Mouse (Mus musculus) hindbrain, postnatal 0 days (tissue): Measurements from ENCODE around the gene Gtf2ird1. TPM values are rescaled to one million over a fixed set of nuclear protein-coding genes. Genes with fewer than 3 reads are reported as not detected.

ENCODE experiments used
- ATAC-seq: fragments of 200-750 bp; cut with Nextera tagmentation; 2 replicates; pipeline ENCODE4 v1.8.0; 2017; ENCODE audit warnings: mild to moderate bottlenecking, moderate TSS enrichment, moderate library complexity
- DNase-seq: peaks from one replicate; pipeline ENCODE4 v3.0.0-alpha.2; 2015; ENCODE audit warnings: low spot score
- H3K27ac ChIP-seq: fragments of 300-500 bp; sonication (generic); 2 replicates; pipeline ENCODE4 v1.5.1; 2014; ENCODE audit warnings: mild to moderate bottlenecking
- H3K27me3 ChIP-seq: fragments of 300-500 bp; sonication (generic); 2 replicates; pipeline ENCODE4 v1.6.1; 2014; ENCODE audit warnings: low read length, mixed read lengths; ENCODE audit not compliant: insufficient read depth
- H3K36me3 ChIP-seq: fragments of 300-500 bp; sonication (generic); 2 replicates; pipeline ENCODE4 v1.6.1; 2014; ENCODE audit warnings: low read length, mixed read lengths; ENCODE audit not compliant: insufficient read depth
- H3K4me1 ChIP-seq: fragments of 300-500 bp; sonication (generic); 2 replicates; pipeline ENCODE4 v1.6.1; 2014; ENCODE audit warnings: antibody characterized with exemption, low read length, mixed read lengths; ENCODE audit not compliant: insufficient read depth
- H3K4me2 ChIP-seq: fragments of 300-500 bp; sonication (generic); 2 replicates; pipeline ENCODE4 v1.6.1; 2014; ENCODE audit warnings: low read depth, mild to moderate bottlenecking, low read length, moderate library complexity, mixed read lengths
- H3K4me3 ChIP-seq: fragments of 300-500 bp; sonication (generic); 2 replicates; pipeline ENCODE4 v1.5.1; 2014; ENCODE audit warnings: low read length
- H3K9ac ChIP-seq: fragments of 300-500 bp; sonication (generic); replicated peaks from 2 replicates; pipeline ENCODE4 v1.6.1; 2014; ENCODE audit warnings: mild to moderate bottlenecking, low read length, moderate library complexity, mixed read lengths
- H3K9me3 ChIP-seq: fragments of 300-500 bp; sonication (generic); 2 replicates; pipeline ENCODE4 v1.6.1; 2016; ENCODE audit warnings: low read length, mixed read lengths
- CTCF ChIP-seq: IDR thresholded peaks from 2 replicates; pipeline ENCODE4 v1.5.1; 2016; ENCODE audit warnings: antibody characterized with exemption, control low read depth, low read depth
- WGBS: fragments of 180-500 bp; shearing (Covaris S2); extraction: QIAGEN DNeasy Blood & Tissue Kit; methylation state at CpG from one replicate; pipeline ENCODE4 v1.1.7; 2014; 5-methylcytosine and 5-hydroxymethylcytosine counted together
- microRNA-seq, 2 experiments: library from miRNA; unstranded; fragments of <30 nt; microRNA quantifications; one replicate each; pipeline ENCODE4; 2016
- polyA plus RNA-seq: library from polyadenylated mRNA; unstranded; fragments of >200 nt; fragmentation: Nextera tagmentation; extraction: Ambion mirVana; gene quantifications from 2 replicates; pipeline ENCODE4 v1.2.1, GENCODE M21; 2015
- total RNA-seq: library from RNA; depleted of rRNA; stranded (reverse); fragments of >200 nt; gene quantifications from 2 replicates; pipeline ENCODE4 v1.2.3, GENCODE M21; 2014; rRNA removed

Gtf2ird1 gene
- total and polyA plus RNA-seq, 2 experiments from 2014 or later = 46.4 to 57.7 TPM

- Histone ChIP-seq H3K9ac (peak overlapping the region; percentile 99), H3K27ac (peak overlapping the region; percentile 100), H3K4me1 (peaks cover 4% of the 10 kb centered on the region), H3K36me3 (no peaks in the 10 kb centered on the region; the same call in 1 of the 2 replicates), H3K27me3 (no peaks in the 10 kb centered on the region), H3K4me3 (peak overlapping the region; percentile 90), H3K9me3 (no peaks in the 10 kb centered on the region), H3K4me2 (peak overlapping the region; percentile 69)
- DNase-seq (no peak), ATAC-seq (no peak)
- 2% methylated on average over 19 of the region's 19 CpGs for WGBS
- no peak for TF ChIP-seq CTCF
These were observed 143.6 kb downstream of the Gtf2ird1 start for GRCm38 (mm10) chr5:134312691-134313450.

GRCm38 (mm10) chr5:134311894-134312411 is 144.6 kb downstream of the Gtf2ird1 start:
- WGBS = 73% methylated on average over 6 of the region's 6 CpGs
- no peak for ATAC-seq
- no peaks in the 10 kb centered on the region; the same call in 1 of the 2 replicates for H3K36me3 ChIP-seq

GRCm38 (mm10) chr5:134310201-134310600 is 146.3 kb downstream of the Gtf2ird1 start:
- ATAC-seq (no peak), DNase-seq (no peak)
- H3K27me3 ChIP-seq = no peaks in the 10 kb centered on the region
- H3K9ac ChIP-seq = no peak overlapping the region
- H3K4me3 ChIP-seq = no peak overlapping the region
- no peaks in the 10 kb centered on the region; the same call in 1 of the 2 replicates for H3K36me3 ChIP-seq
- peaks cover 4% of the 10 kb centered on the region; the same call in 1 of the 2 replicates for H3K4me1 ChIP-seq
- TF ChIP-seq CTCF = no peak
- H3K27ac ChIP-seq = no peak overlapping the region
- no peak overlapping the region for H3K4me2 ChIP-seq
- WGBS = 88% methylated on average over 9 of the region's 9 CpGs
- H3K9me3 ChIP-seq = no peaks in the 10 kb centered on the region

More at GRCm38 (mm10) chr5:134311894-134312411, 144.6 kb downstream of the Gtf2ird1 start:
- no peak for TF ChIP-seq CTCF
- Histone ChIP-seq H3K9me3 (no peaks in the 10 kb centered on the region), H3K4me1 (peaks cover 4% of the 10 kb centered on the region), H3K27ac (peak overlapping the region; percentile 41; the same call in 1 of the 2 replicates), H3K4me3 (peak overlapping the region; percentile 90), H3K27me3 (no peaks in the 10 kb centered on the region), H3K9ac (peak overlapping the region; percentile 99; the same call in 1 of the 2 replicates), H3K4me2 (peak overlapping the region; percentile 69)
- no peak for DNase-seq

GRCm38 (mm10) chr5:134309345-134309744 is 147.2 kb downstream of the Gtf2ird1 start:
- no peak overlapping the region for H3K4me3 ChIP-seq
- H3K27ac ChIP-seq = no peak overlapping the region
- H3K9me3 ChIP-seq = no peaks in the 10 kb centered on the region
- H3K27me3 ChIP-seq = no peaks in the 10 kb centered on the region
- DNase-seq (no peak), ATAC-seq (no peak)
- no peaks in the 10 kb centered on the region; the same call in 1 of the 2 replicates for H3K36me3 ChIP-seq
- H3K4me1 ChIP-seq = peaks cover 4% of the 10 kb centered on the region; the same call in 1 of the 2 replicates
- H3K9ac ChIP-seq = no peak overlapping the region
- 96% methylated on average over 1 of the region's 1 CpGs for WGBS
- TF ChIP-seq CTCF = no peak
- H3K4me2 ChIP-seq = no peak overlapping the region

Small RNAs within 50 kb of the gene (microRNA-seq; reads per million reads assigned to microRNA genes)
- 0 to 0.18 reads per million in 2 experiments for gene Gm26340
- gene Mir3965 = 0 reads per million in 2 experiments

Other genes with a start within 250 kb of the Gtf2ird1 start
- gene Ncf1, start 227.1 kb downstream of the Gtf2ird1 start, total RNA-seq = 2.8 and 4.9 TPM in 2 replicates
- gene Ncf1, start 227.1 kb downstream of the Gtf2ird1 start, polyA plus RNA-seq = 2.0 and 2.3 TPM in 2 replicates
- gene Gtf2i, start 142.0 kb downstream of the Gtf2ird1 start, total RNA-seq = 103 and 115 TPM in 2 replicates
- 85.6 and 86.1 TPM in 2 replicates for gene Gtf2i, start 142.0 kb downstream of the Gtf2ird1 start, polyA plus RNA-seq
- gene Clip2, start 95.7 kb upstream of the Gtf2ird1 start, total RNA-seq = 133 and 150 TPM in 2 replicates
- 10.7 and 10.9 TPM in 2 replicates for gene Clip2, start 95.7 kb upstream of the Gtf2ird1 start, polyA plus RNA-seq
- gene Syna, start 103.5 kb upstream of the Gtf2ird1 start, total RNA-seq = not detected in 2 replicates
- 0.81 TPM in 2 replicates for gene Syna, start 103.5 kb upstream of the Gtf2ird1 start, polyA plus RNA-seq
- 50.9 and 76.3 TPM in 2 replicates for gene Rfc2, start 124.7 kb upstream of the Gtf2ird1 start, total RNA-seq
- 164 and 168 TPM in 2 replicates for gene Rfc2, start 124.7 kb upstream of the Gtf2ird1 start, polyA plus RNA-seq
- 0.93 and 2.8 TPM in 2 replicates for gene Lat2, start 158.3 kb upstream of the Gtf2ird1 start, total RNA-seq
- gene Lat2, start 158.3 kb upstream of the Gtf2ird1 start, polyA plus RNA-seq = 1.6 and 4.8 TPM in 2 replicates
- 472 and 489 TPM in 2 replicates for gene Eif4h, start 182.8 kb upstream of the Gtf2ird1 start, total RNA-seq
- gene Eif4h, start 182.8 kb upstream of the Gtf2ird1 start, polyA plus RNA-seq = 298 and 304 TPM in 2 replicates
- gene Limk1, start 231.9 kb upstream of the Gtf2ird1 start, total RNA-seq = 89.7 and 90.6 TPM in 2 replicates
- 19.7 and 20.4 TPM in 2 replicates for gene Limk1, start 231.9 kb upstream of the Gtf2ird1 start, polyA plus RNA-seq